Mouse (Mus musculus) kidney, postnatal 10 days (tissue): ENCODE measurements around the gene Sgip1.

Source experiments
- DNase-seq: peaks from one replicate; pipeline ENCODE4 v3.0.0; 2021; ENCODE audit warnings: mixed read lengths

Gene Sgip1

DNA sequence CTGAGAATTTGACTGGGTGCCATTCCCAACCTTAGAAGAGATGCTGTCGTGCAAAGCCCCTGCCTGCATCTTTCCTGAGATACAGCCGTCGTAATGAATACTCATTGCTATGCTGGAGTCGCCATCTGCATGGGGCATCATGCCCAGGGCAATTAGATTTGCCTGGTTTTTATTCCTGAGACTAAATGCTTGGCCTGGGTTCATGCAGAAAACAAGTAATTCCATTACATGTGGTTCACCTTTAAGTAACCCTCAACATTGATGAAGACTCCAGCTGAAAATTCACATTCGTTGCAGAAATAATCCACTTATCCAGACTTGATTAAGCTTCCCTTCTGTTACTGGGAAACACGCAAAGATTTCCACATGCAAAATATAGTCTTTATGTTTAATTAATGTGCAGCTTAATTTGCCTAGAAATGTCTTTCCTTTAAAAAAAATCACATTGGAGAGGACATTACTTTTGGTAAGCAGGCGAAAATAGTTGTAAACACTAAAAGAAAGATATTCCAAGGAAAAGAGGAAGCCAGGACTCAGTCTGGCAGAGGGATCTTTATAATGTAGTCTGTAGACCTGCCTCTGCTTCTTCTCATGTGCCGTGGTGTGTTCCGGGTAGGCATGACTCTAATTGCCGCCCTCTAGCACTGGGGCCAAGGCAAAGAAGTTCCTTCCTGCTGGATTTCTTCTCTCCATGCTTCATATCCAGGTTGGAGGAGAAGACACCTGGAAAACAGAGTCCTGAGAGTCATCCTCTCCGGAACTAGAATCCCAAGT, 100.0 kb downstream of the Sgip1 start:
- no peak for DNase-seq

- no peak for DNase-seq
These were observed 109.4 kb downstream of the Sgip1 start for GRCm38 (mm10) chr4:102850498-102850897.

DNA sequence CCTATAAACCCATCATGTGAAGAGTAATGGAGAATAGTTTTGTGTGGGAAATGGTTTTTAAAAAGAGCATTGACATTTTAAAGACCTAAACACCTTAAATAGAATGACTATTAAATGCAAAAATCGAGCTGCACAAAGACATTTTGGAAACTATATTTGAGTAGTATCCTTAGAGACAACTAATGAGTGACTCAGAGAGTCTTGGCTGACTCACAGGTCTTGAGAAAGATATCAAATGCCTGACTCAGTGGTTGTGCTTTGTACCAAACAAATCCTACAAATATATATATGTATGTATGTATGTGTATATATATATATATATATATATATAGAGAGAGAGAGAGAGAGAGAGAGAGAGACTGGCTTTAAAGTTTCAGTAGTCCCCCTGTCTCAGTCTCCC, 110.1 kb downstream of the Sgip1 start:
- no peak for DNase-seq

- no peak for DNase-seq
These were observed 111.2 kb downstream of the Sgip1 start for GRCm38 (mm10) chr4:102852290-102852689.

GRCm38 (mm10) chr4:102852808-102853207, 111.7 kb downstream of the Sgip1 start:
- DNase-seq, result no peak

GRCm38 (mm10) chr4:102853330-102854022, 112.4 kb downstream of the Sgip1 start:
- DNase-seq, result no peak

DNA sequence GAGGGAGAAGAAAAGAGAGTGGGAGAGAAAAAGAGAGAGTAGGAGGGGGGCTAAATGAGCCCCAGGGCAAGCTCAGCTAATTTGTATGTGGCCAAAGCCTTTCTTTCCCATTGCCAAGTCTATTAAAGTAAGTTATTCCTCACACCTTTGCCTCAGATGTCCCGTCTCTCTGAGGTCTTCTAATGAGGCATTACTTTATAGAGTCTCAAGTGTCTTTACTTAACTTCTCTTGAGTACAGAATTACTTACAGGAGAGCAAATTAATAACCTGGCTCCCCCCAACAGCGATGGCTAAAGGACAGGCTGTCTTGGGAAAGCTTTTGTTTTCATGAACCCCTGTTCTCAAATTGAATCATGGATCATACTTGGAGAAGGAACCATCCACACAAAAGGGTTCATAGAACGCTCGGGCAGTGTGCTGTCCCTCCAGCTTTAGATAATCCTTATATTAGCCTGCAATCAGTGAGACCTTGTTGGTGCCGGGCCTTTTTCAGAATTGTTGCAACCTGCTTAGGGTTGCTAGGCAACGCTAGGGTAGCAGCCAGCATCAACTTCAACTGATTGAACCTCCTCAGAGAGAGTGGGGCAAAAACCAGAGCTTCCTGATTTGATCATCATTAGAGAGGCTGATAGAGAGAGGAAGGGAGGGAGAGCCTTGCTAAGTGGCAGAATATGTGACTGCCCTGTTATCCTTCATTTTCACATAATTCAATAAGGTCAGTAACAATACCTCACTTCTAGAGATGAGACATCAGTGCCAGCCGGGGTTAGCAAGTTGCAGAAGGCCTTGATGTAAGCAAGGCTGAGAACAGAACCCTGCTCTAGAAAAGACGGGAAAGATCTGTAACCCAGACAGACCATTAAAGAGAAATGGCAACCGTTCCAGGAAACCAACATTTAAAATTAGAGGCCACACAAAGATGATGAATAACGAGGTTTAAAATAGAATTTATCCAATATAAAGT, 114.1 kb downstream of the Sgip1 start:
- DNase-seq, result no peak

DNA sequence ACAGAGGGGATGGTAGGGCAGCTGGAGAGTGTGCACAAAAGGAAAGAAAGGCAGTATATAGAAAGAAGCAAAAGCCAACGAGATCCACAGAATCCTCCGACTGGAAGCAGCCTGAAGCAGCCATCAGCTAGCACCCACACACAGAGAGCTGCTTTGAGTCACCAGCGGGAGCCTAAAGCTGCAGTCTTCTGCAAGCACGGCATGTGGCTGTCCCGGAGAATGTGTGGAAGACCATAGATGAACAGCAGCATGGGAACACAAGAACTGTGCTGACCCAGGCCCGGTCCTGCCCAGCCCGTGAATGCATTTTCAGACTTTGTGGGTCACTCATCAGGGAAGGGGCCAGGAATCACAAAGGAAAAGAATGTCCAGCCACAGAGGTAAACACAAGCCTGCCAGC, 115.0 kb downstream of the Sgip1 start:
- no peak for DNase-seq

- no peak for DNase-seq
These were observed 118.4 kb downstream of the Sgip1 start for GRCm38 (mm10) chr4:102859259-102860194.

DNA sequence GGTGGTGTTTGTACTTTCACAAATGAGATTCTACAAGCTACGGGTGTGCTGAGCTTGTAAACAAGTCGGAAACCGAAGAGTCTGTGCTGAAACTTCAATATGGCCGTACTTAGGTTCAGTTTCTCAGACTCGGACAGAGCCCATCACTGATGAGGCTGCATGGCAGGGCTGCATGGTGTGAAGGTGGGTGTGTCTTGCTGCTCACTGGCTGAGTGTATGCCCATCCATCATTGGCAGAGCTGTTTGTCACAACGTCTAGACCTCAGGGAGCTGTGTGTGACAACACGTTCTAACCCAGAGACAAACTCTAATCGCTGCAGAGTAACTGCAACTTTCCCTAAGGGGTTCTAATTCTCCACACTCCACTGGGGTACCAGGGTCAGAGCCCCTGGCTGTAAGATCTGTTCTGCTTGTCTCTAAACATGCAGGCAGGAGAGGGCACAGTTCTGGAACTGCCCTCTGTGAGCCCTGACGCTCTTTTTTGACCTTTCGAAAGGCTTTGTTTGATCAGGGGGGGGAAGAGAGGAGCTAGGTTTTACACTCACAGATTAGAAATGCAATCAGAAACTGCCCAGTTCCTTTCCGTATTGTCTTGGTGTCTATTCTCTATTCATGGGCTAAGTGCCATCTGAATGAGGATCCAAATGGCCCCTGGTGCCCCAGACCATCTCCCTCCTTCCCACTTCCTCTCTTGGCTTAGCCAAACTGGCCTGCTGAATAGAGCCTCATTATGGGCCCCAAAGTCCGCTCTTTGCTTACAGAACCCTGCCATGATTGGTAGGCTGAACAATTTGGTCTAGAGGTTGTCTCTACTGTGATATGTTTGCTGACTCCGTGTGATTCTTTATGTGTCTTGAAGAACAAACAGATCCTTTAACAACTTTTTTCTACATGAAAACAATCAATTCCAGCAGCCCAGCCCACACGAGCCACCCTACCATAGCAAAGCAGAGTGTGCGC, 121.9 kb downstream of the Sgip1 start:
- no peak for DNase-seq

DNA sequence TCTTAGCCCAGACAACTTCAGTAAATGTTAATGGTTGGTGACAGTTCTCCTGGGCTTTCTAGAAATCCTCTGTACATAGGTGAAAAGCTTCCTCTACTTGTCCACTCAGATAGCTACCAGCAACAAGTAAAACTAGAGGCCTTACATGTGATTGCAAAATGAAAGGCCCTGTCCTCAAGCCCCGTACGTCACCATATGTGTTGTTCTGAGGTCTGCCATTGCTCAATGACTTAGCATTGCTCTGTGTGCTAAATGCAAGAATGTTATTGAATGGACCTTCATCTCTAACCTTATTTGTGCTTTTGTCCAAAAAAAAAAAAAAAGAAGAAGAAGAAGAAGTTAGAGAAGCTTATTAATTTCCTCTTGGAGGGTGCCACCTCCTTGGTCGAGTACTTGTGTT, 125.4 kb downstream of the Sgip1 start:
- DNase-seq, result no peak

GRCm38 (mm10) chr4:102871274-102871673, 130.2 kb downstream of the Sgip1 start:
- no peak for DNase-seq

- DNase-seq, result no peak
These were observed 142.0 kb downstream of the Sgip1 start for GRCm38 (mm10) chr4:102883142-102883541.

- DNase-seq, result no peak
These were observed 143.1 kb downstream of the Sgip1 start for GRCm38 (mm10) chr4:102884228-102884627.

DNA sequence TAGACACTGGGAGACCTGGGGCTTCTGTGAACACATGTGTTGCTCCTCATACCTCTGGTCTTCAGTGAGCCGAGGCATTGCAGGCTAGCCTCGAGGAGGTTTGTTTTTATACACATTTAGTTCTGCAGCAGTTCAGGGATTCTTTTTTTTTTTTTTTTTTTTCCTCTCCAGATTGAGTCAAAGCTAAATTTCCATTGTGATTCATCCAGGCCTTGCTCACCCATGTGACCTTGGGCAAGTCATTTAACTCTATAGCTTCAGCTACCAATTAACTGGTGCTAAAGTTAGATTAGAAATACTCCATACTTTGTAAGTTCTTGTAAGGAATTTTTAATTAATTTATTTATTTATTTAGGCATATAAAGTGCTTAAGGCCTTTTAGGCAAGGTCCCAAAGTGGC, 145.4 kb downstream of the Sgip1 start:
- DNase-seq, result no peak

GRCm38 (mm10) chr4:102886902-102887301, 145.8 kb downstream of the Sgip1 start:
- DNase-seq, result no peak

DNA sequence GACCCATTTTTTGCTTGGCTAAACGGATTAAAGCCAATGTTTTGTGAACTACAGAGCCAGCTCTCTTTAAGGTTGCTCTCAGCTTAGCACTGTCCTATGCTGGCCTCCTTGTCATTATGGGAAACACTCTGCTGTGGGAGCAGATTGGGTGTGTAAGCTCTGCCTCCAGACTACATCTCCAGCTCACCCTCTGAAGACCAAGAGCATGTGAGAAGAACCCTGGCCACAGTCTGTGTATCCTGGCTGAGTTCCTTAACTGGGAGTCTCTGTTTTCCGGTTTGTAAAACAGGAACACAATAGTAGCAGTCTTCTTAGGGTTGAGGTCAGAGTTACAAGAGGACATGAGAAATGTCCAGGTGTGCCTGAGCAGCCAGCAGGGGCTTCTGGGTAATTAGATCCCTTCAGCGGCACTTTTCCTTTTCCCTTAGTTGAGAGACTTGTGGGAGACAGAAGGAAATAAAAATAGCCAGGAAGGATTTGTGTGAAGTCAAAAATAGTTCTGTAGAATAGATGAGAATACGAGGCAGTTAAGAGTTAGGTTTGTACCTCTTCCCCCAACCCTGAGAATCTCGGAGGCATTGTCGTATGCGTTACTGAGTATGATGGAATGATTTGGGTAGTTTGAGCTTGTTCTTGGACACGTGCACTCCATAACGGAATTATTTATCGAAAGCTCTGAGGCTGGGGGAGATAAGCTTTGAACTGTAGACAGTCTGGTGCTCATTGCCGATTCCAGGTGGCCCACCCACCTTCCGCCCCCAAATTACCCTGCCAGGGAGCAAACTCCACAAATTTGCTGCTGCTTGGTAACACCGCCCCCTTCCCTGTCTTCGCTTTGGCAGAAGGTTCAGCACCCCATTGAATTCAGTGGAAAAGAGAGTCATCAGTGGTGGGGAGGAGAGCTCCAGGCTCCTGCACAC, 146.9 kb downstream of the Sgip1 start:
- DNase-seq, result no peak

DNA sequence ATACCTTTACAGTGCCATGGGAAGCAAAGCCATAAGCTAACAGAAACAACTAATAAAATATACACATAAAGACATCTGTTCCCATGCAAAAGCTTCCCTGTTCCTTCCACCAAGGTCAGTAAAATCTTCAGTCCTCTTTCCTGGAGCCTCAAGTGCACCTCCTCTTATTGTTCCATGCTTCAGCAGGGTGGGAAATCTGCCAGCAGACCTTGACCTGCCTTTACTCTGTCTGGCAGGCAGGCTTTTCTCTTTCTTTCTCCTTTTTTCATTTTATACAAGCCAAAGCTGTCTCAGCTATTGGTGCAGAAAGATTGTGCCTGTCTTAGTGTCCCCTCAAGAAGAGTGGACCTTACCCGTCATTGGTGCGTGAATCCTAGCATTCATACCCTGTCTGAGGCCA, 154.8 kb downstream of the Sgip1 start:
- DNase-seq, result no peak

DNA sequence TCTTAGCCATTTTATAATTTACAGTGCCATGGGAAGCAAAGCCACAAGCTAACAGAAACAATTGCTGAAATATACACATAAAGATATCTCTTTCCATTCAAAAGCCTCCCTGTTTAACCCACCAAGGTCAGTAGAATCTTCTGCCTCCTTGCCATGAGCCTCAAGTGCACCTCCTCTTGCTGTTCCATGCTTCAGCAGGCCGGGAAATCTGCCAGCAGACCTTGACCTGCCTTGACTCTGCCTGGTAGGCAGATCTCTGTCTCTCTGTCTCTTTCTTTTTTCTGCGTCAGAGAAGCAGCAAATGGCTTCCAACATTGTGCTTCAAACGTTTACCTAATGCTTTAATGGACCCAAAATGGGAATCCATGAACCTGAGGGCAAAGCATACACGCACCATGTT, 157.9 kb downstream of the Sgip1 start:
- peak; percentile 75 for DNase-seq

DNA sequence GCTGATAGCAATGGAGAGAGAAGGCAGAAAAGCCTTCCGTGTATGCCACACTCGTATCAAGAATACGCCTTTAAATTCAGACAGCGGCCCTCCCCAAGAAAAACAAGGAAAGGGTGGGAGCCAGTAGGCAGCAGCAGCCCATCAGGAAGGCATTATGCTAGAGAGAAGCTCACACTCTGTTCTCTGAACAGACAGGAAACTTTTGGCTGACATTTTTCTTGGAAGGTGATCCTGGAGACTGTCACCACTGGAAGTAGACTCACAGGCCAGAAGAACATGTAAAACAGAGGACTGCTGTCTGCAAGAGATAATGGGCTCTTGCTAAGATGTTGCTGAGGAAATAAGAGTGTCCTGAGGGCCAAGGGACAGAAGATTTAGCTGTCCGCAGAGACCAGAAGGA, 158.6 kb downstream of the Sgip1 start:
- DNase-seq, result no peak
